Mouse (Mus musculus) yolk sac, embryonic 10.5 days (tissue): ENCODE results near the gene Elk4.

Experiments used
- DNase-seq: peaks from one replicate; pipeline ENCODE4 v3.0.0-alpha.2; 2017; ENCODE audit warnings: low spot score

Elk4 gene

DNA sequence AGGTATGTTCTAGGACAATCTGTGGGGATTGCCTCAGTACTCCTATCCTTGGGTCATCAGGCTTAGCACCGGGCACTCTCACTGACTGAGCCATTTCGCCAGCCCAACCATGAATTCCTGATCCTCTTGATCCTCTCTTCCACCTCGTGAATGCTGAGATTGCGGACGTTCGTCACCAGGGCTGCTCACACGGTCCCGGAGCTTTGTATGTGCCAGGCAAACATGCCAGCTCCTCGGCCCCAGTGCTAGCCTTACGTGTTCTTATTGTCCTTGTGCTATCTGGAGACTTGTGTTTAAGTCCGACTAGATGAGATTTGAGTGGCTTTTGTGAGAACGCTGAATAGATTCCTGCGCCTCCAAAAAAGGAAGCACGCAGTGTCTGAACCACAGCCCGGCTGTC is 20.0 kb upstream of the Elk4 start:
- no peak for DNase-seq

DNA sequence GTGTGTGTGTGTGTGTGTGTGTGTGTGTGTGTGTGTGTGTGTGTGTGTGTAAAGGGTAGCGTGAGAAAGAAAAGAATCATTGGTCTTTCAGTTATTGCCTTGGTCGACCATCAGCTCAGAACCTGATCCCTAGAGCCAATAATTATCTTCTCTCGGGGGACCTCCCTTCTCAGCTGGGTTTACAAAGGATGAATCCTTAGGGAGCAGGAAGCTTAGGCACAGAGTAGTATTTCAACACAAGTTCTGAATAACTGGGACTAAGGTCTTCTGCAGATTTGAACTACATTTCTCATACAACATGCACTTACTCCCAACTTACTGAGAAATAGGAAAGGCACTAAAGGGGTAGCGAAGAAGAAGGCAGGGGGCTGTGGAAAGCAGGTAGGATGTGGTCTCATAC is 17.9 kb upstream of the Elk4 start:
- no peak for DNase-seq

DNA sequence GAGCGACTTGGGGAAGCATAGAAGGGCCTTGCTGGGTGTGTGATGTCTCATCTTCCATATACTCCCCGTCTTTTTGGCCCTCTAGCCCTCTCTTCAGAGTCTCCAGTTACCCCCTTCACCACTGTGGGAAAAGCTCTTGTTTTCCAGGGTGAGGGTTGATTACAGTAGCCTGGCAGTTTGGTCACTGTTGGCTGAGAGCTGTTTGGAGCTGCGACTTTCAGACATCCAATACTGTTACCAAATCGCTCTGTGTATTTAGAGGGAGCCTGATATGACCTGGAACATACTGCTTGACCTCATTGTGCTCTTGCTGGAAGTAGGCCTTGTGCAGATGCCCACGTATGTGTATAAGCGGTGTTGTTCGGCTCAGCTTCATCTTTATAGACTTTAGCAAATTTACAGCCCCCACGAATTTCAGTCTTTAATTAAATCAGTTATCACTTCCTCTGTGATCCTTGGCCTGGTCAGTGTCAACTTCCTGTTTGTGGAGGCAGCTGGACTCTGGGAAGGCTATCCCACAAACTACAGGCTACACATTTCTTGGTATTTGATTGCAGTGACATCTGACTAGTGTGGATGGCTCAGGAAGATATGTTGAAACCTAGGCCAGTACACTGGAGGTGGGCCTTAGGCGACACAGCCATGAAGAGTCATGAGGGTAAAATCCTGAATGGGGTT is 17.2 kb upstream of the Elk4 start:
- no peak for DNase-seq

DNA sequence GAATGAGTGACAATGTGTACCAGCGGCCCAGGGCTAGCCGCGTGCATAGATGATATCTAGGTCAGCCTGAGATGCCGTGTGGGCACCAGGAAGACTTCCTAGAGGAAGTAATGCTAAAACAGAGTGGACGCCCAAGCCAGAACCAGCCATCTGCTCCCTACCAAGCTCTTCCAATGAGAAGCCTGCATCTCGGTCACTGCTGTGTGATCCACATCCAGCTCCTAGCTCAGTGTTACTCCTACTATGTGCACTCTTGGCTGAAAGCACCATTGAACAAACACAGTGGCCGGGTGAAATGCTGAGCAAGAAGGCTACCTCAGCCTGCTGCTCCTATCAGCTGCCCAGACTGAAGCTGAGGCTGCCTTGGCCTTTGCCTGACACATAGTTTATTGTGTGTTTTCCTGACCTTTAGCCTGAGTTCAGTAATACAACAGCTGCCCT is 14.8 kb upstream of the Elk4 start:
- DNase-seq, result peak; percentile 70

DNA sequence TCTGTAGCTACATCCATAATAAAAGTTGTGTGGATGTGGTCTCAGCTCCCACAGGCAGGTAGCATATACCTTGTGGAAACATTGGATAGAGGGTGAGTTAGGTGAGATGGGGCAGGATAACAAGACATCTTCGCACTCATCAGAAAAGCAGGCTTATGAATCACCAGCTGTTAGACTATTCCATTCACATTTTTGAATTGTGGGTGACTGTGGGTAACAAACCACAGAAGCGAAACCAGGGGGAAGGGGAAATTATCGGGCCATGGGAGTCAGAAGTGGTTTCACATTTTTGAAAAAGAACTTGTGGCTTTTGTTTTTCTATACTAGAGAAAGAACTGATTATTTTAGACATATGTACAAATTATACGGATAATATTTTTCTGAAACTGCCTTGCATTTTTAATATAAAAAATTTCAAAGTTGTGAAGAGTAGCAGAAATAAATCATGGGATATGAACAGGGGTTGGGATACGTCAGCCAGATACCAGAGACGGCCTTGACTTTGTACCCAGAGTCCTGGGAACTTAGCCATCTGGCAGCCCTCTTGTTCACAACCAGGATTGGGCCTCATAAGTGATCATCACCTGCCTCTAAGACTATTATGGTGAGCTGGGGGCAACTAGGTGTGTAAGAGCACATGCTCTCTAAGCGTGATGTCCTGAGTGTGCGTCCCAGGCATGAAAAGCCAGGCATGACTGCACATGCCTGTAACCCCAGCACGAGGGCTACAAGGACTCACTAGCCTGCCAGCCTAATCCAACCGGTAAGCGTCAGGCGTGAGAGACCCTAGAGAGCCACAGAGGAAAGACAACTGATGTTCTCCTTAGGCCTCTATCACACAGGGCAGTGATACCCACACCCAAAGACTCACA is 14.0 kb upstream of the Elk4 start:
- DNase-seq, result no peak

DNA sequence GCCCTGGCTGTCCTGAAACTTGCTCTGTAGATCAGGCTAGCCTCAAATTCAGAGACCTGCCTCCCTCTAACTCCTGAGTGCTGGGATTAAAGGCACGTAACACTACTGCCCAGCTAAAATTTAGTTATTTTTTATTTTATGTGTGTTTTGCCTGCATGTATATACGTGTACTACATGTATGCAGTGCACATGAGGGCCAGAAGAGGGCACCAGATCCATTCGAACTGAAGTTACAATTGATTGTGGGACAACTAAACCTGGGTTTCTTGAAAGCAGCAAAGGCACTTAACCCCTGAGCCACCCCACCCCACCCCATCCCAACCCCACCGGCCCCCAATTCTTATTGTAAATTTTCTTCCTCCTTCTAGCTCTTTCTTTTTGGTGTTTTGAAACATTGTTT is 12.3 kb upstream of the Elk4 start:
- DNase-seq, result no peak

DNA sequence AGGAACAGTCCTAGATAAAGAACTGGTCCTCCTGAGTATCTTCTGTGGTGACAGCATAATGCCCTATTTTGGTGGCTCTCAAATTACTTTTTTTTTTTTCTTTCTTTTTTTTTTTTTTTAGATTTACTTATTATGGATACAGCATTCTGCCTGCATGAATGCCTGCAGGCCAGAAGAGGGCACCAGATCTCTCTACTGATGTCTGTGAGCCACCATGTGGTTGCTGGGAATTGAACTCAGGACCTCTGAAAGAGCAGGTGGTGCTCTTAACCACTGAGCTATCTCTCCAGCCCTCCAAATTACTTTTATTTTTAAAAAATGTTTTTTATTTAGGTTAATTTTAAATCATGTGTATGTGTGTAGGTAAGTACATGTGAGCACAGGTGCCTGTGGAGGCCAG is 6.9 kb upstream of the Elk4 start:
- DNase-seq, result no peak

DNA sequence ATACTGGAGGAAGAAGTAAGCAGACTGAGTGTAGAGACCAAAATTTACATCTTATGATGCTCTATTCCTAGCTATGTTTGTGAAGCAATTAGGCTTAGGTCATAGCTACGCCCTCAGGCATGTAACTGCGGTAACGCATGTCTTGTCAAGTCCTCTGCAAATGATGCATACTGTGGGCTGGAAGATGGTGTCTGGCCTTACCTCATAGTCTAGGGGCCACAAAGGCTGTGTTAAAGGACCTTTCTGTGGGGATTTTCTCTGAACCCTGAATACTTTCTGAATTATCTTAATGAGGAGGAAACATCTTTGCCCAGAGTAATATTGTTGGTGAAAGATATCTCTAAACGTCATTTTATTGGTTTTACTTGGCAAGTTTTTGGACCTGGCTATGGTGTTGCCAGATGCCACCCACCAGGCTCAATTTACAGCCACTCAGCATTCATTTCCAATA is 5.5 kb upstream of the Elk4 start:
- DNase-seq, result no peak

DNA sequence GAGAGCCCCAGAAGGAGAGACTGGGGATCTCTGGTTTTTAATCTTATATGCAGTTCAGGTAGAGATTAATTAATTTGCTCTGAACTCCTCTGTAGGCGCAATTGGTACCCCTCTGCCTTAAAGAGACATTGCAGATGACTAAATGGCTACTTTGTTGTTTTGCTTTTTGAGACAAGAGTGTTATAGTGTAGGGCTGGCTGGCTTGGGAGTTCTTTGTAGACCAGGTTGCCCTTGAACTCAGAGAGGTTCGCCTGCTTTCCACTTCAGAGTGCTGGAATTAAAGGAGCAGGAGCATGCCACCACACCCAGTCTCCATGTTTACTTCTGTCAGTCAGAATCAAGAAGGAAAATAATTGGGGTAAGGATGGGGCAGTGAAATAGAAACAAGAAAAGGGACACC is 4.3 kb upstream of the Elk4 start:
- no peak for DNase-seq

DNA sequence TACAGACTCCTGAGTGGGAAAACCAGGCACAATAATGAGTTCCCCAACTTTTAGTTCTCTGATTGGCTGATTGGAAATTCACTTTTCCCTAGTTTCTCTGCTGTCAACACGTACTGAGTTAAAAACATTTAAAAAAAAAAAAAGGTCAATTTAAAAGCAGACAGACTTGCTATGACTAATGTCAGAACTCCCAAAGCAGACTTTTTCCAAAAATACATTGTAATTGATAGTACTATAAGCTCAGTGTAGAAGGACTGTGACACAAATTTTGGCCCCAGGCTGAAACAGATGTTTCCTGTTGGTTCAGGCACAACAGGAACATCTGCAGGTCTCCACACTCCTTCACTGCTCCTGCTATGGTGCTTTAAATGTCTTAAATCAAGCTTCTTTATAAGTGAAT is 3.6 kb upstream of the Elk4 start:
- DNase-seq, result no peak

DNA sequence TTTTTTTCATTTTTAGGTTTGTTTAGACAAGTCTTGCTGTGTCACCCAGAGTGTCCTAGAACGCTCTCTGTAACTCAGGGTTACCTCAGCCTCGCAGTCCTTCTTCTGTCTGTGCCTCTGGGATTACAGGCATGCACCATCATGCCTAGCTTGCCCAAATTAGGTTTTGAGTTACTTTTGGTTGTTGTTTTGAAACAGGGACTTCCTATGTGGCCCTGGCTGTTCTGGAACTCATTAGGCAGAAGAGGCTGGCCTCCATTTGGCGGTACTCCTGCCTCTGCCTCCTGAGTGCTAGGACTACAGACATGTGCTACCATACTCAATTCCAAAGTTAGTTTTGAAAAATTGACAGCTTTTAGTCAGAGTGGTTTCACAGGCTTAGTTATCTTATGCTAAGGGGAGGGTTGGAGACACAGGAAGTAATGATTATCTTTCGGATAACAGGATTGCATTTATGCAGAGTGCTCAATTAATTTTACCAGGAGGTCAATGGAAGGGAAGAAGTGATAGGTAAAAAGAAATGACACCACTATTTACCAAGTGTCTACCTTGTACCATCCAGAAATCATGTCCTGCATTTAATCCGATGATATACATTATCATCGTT is 2.7 kb upstream of the Elk4 start:
- DNase-seq, result no peak

DNA sequence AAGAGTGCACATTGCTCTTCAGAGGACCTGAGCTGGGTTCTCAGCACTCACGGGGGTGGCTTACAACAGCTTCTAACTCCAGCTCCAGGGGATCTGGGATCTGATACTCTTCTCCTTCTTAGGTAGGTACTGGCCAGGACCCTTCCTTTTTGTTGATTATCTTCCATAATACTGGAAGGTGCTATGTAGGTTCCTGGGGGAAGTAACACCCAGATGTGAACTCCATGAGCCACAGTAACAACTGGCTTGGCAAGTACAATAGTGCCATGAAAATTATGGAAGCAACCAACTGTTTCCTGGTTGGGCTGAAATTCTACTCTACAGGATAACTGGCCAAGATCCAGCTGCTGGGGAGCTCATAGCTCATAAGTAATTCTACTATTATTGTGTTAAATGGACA is 1.9 kb upstream of the Elk4 start:
- no peak for DNase-seq

DNA sequence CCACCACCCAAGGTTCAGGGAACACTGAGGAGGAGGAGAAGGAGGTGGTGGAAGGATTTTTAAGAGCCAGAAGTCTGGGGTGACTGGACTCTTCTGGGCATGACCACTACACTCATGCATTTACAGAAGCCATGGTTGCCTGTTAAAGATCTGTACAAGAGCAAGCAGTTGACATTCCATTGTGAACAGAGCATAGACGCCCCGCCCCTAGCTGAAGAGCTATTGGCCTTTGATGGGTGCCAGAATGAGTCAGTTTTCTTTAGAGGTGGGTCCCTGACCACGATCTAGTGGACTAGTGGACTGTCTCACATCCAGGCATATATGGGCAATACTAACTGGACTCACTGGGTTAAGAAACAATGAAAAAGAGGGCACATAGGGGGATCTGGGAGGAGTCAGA is 1.4 kb upstream of the Elk4 start:
- DNase-seq, result no peak

DNA sequence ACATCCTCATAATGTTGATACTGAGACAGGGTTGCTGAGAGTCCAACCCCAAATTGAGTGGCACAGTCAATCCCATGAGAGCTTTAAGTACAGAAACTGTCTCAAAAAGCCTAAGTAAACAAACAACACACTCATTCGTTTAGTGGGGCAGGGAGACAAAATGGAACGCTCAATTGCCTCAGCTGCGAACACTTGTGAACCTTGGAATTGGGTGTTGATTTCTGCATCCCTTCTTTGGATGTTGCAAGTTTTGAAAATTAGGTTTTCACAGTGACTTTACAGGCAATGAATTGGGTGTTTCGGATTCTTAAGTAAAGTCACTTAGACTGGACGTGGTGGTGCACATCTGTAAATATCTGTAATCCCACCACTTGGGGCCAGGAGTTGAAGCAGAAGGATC is 686 bp upstream of the Elk4 start:
- DNase-seq, result no peak

DNA sequence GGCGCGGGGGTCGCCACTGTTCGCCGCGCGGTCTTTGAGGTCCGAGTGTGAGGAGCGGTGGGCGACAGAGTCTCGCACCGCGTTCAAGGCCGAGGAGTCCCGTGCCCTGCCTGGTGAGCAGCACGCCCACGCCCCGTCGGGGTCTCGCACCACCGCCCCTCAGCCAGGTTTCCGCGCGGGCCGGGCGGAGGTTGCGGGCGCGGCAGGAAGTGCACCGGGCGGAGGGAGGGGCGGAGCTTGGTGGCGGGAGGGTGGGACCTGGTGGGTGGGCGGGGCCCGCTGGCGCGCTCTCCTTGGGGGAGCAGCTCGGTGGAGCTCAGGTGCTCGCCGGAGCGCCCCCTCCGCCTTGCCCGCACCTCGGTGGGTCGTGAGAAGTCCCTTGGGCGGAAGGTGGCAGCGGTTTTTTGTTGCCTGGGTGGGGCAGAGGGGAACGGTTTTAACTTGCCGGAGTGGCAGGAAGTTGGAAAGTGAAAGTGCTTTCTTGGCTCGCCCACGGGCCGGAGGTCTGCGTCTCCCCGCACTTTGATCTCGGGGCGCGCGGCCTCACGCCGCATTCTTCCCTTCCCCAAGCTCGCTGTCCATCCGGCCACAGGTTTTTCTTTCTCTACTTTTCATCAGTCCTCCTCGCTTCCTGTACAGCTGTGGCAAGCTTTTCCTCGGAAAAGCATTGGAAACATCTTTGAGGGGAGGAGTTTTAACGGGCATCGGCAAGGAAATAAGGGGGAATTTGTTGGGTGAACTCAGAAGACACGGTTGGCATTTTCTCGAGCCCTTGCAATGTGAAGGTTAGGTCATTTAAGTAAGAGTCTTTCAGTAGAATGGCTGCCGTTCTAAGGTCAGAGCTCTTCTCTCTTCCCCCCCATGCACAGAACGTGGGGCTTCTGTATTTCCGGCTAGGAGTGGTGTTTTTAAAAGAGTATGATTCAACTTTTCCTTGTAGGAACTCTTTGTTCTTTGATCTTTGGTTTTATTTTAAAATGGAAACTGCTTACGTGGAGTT is 721 bp downstream of the Elk4 start:
- peak; percentile 91 for DNase-seq

DNA sequence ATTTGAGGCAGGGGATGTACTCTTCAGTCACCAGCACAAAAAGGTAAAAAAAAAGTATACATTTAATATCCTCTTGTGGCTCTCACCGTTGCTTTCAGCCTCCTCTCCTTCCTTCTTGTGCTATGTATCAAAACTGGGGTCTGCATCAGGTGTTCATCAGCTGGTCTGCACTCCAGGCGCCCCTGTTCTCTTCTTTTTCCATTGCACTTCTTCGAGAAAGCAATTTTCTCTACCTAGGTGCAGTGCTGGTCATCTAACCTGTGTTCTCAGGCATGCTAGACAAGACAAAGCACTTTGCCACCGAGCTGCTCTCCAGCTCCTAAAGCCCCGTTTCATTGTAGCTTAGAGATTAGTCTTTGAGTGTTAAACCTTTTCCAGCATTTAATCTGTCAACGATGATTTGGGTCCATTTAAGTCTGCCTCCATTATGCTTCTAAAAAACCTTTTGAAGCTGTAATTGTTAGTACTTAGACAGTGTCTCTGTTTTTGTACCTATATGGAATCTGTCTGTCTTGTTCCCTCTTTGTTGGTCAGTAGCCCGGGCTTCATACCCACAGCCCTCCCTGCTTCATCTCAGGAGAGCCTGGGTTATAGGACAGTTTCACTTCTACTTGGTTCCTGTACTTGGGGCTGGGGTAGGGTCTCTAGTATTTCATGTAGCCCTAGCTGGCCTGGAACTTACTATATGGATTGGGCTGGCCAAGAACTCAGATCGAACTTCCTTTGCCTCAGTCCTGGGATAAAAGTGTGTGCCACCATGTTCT is 1.7 kb downstream of the Elk4 start:
- no peak for DNase-seq

DNA sequence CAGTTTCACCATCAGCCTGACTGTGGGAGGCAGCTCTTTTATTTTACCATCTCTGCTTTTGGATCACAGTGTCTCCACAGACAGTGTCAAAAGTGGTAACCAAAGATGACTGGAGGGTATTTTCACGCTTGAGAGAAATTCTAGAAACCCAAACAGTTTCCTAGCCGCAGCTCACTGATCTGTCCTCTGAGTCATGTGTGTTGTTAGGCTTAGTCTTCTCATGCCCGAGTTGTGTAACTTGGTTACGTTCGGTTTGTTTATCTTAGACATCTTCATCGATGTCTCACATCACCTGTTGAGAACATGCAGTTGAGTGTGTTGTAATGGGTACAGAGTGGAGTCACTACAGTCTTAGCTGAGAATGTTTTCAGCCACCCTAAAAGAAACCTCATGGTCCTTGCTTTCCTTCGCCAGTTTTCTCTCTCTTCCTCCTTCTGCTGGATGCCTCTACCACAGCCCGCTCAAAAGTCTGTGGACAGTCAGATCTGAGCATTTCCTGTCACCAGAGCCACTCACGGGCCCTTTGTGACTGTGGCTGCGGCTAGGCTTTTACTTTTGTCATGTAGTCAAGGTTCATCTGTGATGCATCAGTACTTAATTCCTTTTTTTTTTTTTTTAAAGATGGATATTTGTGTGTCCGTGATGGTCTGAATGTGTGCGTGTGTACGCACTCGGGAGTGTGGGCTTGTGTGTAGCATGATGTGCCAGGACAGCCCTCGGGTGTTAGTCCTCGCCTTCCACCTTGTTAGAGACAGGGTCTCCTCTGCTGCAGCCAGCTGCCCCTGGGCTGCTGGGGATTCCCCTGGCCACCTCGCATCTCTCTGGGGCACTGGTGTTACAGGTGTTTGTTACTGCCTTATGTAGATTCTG is 3.5 kb downstream of the Elk4 start:
- DNase-seq, result no peak

DNA sequence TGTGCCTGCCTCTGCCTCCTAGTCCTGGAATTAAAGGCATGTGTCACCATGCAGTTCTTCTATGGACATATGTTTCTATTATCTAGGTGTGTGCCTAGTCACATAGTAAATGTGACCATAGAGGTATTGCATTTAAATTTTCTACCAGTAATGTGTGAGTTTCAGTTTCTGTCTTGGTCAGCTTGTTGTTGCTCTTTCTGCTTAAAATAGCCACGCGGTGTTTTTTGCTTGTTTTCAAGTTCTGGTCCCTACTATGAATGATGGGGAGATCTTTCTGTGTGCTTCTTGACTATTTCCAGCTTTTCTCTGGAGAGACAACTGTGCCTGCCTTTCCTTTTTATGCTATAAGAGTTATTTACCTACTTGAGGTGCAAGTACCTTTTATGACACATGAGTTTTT is 4.4 kb downstream of the Elk4 start:
- no peak for DNase-seq

DNA sequence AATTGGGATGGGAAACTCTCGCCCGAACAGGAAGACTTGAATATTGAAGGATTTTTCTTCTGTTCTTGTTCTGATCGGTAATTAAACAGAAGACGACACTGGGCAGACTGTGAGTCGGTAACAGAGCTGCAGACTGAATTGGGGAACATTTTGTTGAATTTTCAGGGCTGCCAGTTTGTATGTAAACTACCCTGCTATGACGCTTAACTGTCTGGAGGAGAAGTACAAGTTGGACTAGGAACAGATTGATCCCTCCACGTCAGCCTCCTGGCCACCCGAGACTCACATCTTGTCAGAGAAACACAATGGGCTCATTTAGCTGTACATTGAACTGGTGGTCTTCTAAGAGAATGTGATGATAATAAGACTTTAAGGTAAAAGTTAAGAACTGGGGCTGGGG is 5.5 kb downstream of the Elk4 start:
- no peak for DNase-seq

DNA sequence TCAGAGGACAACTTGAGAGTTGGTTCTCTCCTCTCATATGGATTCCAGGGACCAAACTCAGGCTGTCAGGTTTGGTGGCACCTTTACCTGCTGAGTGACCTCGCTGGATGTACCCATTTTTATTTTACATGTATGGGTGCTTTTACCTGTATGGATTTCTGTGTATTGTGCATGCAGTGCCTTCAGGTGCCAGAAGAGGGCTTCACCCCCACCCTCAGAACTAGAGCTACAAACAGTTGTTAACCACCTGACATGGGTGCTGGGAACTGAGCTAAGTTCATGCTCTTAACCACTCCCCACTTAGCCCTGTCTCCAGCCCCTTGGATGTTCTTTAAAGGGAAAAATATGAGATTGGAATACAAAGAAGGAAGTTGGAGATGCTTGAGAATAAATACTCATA is 7.4 kb downstream of the Elk4 start:
- no peak for DNase-seq
